Mouse (Mus musculus) ovary, adult 18-20 months (tissue): ENCODE results near the gene Agbl3.

Source experiments
- DNase-seq: peaks from one replicate; pipeline ENCODE4 v3.0.0; 2022; ENCODE audit warnings: low spot score, mixed read lengths

The Agbl3 gene

GRCm38 (mm10) chr6:34906661-34907060, 126.4 kb downstream of the Agbl3 start:
- no peak for DNase-seq

- no peak for DNase-seq
Measured at GRCm38 (mm10) chr6:34907121-34907614, 126.9 kb downstream of the Agbl3 start.

- no peak for DNase-seq
Measured at GRCm38 (mm10) chr6:34907696-34908260, 127.5 kb downstream of the Agbl3 start.
